Mouse (Mus musculus) frontal cortex, postnatal 14 days (tissue): Measurements from ENCODE around the gene Fam83c.

Experiments used
- DNase-seq, 2 experiments: peaks; one replicate each; pipeline ENCODE4 v3.0.0; 2022; ENCODE audit warnings: low spot score in 2 of 2

Fam83c gene

GRCm38 (mm10) chr2:155826630-155827424 is 7.8 kb downstream of the Fam83c start, which contains the start of gene Eif6:
TSS of gene Eif6 (minus strand) at chr2:155826925.
- peak; percentile 62 to 70 for DNase-seq

GRCm38 (mm10) chr2:155825904-155826629 is 8.6 kb downstream of the Fam83c start:
- no peak for DNase-seq

GRCm38 (mm10) chr2:155823722-155824121 is 10.9 kb downstream of the Fam83c start:
- no peak for DNase-seq

DNA sequence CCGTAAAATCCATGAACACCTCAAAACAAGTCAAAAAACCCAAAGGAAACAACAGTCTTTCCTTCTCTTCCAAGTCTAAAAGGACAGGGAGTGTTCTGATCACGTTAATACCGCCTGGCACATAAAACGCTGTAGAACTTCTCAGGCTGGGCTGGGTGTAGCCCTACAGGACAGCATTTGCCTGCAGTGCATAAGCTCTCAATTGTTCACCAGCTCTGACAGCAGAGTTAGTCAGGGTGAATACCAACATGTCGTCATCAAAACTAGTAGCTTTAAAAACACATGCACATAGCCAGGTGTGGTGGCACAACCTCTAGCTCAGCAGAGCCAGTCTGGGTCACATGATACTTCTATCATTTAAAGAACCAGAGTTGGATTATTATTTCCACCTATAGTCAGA is 13.9 kb downstream of the Fam83c start:
- DNase-seq = no peak

DNA sequence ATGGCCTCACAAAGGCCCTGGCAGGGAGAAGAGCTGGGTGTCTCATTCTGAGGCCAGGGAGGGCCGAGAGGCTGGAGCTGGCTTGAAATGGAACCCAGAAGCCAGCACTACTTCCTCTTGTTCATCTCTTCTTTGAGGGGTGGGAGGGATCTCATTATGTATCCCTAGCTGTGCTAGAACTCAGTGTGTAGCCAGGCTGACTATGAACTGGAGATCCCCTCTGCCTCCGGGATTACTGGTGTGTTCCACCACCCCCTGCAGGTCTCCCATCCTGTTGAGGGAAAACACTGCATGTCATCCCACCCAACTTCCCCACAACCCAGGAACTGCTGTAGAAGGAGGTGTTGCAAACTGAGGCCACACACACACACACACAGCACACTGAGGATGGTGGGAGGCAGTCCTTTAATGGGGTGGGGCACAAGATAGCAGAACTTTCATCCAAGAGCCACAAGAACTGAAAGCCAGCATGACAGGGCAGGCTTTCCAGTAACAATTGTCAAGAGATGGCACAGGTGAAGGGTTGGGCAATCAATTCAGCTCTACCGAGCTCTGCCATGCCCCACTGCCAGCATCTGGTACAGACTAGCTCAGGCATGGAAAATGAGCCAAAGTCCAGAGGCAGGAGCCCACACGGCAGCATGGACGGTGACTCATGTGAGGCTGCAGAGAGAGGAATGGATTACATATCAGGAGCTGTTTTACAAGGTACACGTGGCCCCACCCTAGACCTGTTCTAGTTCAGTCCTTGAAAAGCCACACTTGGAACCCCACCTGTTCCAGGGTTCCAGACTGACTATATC is 15.0 kb downstream of the Fam83c start:
- DNase-seq = no peak

DNA sequence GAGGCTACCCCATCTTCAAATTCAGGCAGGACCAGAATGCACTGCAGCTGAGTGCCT is 15.4 kb downstream of the Fam83c start, which contains the start of gene BC029722:
BC029722 (minus strand) TSS at position 35 of the 57 bp plus-strand sequence.
- no peak for DNase-seq

DNA sequence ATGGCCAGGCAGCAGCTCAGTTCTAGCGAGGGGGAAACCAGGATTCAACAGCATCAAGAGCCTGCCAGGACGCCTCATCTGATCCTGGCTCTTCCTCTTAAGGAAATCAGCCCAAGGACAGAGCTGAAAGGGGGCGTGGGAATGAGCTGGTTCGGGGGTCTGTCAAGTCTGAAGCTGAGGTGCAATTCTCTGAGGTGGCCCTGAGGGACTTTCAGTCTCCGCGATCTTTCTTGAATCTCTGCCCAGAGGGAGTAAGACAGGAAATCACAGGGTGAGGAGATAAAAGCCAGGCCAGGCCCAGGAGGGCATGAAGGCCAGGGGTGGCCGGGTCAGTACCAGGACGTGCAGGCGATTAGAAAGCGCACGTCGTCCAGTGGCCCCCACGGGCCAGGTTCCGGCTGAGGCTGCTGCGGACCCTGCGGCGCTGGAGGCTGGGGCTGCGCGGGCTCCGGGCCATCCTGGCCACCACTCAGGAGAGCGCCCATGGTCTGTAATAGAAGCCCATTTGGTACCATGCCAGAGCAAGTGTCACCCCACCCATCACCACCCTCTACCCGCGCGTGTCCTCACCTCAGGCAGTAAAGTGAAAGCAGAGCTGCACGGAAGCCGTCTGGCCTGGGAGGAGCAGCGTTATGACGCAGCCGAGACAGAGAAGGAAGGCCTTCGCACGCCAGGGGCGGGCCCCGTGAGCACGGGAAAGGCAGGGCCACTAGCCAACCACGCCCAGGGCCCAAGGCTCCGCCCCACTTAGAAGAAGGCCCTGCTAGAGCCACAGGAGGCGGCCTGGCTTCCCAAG is 15.9 kb downstream of the Fam83c start:
- DNase-seq = peak; percentile 89 to 93

DNA sequence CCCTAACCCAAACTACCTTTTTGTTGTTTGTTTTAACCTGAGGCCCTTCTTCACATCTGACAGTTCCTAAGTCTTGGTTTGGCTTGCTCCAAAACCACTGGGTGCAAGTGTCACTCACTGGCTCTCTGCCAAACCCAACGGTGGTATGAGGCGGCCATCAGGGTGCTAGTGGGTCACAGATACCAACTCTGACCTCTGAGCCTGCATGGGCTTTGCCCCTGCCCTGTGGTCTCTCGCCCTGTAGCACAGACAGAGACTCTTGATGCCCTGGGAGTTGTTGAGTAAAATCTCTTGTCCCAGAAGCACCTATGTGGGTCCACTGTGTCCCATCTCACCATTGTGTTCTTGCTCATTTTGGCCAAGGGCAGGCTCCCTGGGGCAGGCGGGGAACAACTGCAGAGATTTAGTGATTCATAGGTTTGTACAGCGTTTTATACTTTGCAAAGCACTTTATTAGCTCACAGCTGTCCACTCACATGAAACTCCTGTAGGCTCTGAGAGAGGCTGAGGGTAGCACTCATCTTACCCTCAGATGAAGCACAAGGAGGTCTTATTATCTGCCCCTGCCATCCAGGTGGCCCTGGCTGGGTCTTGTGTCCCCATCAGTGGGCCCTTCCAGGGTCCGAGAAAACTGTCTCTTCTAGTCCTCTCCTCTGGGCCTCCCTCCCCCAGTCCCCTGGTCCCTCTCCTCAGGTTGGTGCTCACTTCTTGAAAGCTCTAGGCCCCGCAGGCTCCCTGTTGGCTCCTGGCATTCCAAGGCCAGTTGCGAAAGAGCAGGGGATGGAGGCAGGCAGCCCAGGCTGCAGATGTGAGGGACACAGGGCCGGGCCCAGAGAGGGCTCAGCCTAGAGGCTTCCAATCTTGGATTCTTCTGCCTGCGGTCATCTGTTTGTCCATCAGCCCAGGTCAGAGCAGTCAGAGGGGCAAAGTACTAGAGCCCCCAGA is 17.1 kb downstream of the Fam83c start:
- DNase-seq = no peak

- no peak for DNase-seq
Measured at GRCm38 (mm10) chr2:155816179-155816578, 18.5 kb downstream of the Fam83c start.

- DNase-seq = no peak
Measured at GRCm38 (mm10) chr2:155814829-155815228, 19.8 kb downstream of the Fam83c start.

DNA sequence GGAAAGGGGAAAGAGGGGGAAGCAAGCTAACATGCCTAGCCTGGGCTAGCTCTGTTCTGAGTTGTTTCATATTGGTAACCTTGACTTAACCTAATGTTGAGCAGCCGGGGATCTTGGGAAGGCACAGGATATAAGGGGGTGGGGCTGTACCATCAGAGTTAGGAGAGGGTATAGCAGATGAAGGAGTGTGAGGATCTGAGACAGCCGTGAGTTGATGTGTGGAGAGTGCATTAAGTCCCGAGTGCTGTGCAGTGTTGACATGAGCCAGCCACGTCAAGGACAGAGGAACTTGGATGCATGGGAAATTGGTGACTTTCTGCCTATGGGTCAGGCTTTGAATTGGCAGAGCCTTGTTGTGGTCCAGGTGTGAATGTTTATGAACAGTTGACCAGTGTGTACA is 22.0 kb downstream of the Fam83c start:
- DNase-seq = no peak

GRCm38 (mm10) chr2:155811821-155812396 is 22.7 kb downstream of the Fam83c start:
- DNase-seq = peak; percentile 74 to 77

- DNase-seq = no peak
Measured at GRCm38 (mm10) chr2:155809620-155810019, 25.0 kb downstream of the Fam83c start.

DNA sequence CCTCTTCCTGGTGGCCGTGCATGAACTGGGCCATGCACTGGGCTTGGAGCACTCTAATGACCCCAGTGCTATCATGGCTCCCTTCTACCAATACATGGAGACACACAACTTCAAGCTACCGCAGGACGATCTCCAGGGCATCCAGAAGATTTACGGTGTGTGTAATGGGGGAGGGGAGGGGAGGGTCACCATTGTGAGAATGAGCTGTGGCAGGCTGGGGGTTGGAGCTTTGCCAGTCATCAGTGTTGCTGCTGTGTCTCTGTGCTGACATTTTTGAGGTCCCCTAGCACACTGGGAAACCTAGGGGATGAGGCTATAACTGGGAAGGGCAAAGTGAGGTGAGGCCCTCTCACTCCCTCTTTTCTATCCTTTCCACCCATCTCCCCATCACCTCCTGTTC is 27.2 kb downstream of the Fam83c start:
- DNase-seq = no peak

- no peak for DNase-seq
Measured at GRCm38 (mm10) chr2:155806548-155806947, 28.1 kb downstream of the Fam83c start.

DNA sequence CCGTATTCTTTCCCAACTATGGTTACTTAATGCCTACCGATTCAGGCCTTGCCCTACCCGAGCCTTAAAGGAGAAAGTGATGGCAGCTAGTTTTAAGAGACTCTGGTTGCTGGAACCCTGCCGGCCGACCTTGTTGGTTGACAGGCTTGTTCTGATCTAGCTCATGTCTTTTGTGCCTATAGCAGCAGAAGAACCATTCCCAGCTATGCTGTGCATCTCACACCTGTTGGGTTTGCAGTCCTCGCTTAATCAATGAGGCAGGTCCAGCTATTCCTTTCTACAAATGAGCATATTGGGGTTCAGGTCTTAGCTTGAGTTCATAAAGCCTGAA is 28.8 kb downstream of the Fam83c start:
- no peak for DNase-seq

GRCm38 (mm10) chr2:155805231-155805924 is 29.3 kb downstream of the Fam83c start:
- DNase-seq = no peak

GRCm38 (mm10) chr2:155804053-155804452 is 30.6 kb downstream of the Fam83c start:
- no peak for DNase-seq

GRCm38 (mm10) chr2:155802761-155803160 is 31.9 kb downstream of the Fam83c start:
- DNase-seq = no peak

- no peak for DNase-seq
Measured at GRCm38 (mm10) chr2:155798613-155799012, 36.0 kb downstream of the Fam83c start.
